Mouse (Mus musculus): ENCODE data around the gene Ubr3. TPM values are rescaled to one million over a fixed set of nuclear protein-coding genes. Genes with fewer than 3 reads are reported as not detected.

The Ubr3 gene
- total and polyA plus RNA-seq, 3 experiments: 16.0 to 35.8 (median 17.9) TPM

DNA sequence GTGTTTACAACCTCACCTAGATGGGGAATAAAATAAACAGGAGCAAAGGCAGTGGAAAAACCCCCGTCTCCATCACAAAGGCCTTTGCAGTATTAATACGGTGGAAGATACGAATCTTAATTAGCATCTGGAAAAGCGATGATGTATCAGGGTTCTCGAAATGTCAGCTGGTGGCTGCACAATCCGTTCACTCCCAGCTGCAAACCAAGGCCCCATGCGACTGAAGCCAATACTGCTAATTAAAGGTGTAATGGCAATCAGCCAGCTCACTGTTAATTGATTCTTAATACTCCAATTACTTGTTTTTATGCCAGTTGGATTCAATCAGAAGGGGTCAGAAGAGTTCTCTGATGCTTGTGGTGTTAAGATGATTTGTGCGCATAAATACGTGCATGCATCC, 156.8 kb downstream of the Ubr3 start (continued):
- TF ChIP-seq MXI1 (IDR thresholded peaks at IDR 0.05; ENCODE audit: low read depth, low read length): no peak

DNA sequence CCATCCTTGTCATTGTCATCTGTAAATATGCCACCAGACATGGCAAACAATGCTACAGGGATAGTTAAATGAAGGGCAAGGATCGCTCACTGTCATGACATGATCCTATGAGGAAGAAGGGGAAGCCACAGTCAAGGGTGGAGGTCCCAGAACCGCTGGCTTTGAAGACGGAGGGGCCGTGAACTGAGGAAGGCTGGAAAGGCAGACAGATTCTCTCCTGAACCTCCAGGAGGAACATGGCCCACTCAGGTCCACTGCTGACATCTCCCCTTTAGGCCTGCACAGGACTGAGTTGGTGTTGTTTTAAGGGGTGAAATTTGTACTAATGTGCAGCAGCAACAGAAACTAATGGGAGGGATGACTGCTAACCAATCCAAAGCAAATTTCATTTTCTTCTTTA, 161.2 kb downstream of the Ubr3 start:
- DNase-seq (ENCODE audit: extremely low read depth): no peak
- Histone ChIP-seq H3K27me3 (replicated peaks) (no peaks in the 10 kb centered on the region), H3K4me1 (ENCODE audit: control insufficient read depth in 1 of 2, insufficient read depth in 2 of 2) (peaks cover 2 to 5% of the 10 kb centered on the region in 2 experiments; a peak in 1 of 4 replicates), H3K36me3 (replicated peaks in 1 of 2; ENCODE audit: control insufficient read depth in 1 of 2, insufficient read depth in 1 of 2, low read length in 1 of 2) (no peaks in the 10 kb centered on the region), H3K4me2 (ENCODE audit: insufficient read depth, low read depth, poor library complexity, severe bottlenecking) (no peak overlapping the region), H3K79me2 (replicated peaks; ENCODE audit: control insufficient read depth, extremely low read depth, insufficient read depth, poor library complexity, severe bottlenecking) (no peaks in the 10 kb centered on the region), H3K9ac (ENCODE audit: insufficient read depth, low read depth) (no peak overlapping the region), H3K9me3 (replicated peaks; ENCODE audit: low read length) (no peaks in the 10 kb centered on the region), H3K27ac (ENCODE audit: insufficient read depth, low read depth) (no peak overlapping the region), H3K4me3 (replicated peaks in 1 of 3; ENCODE audit: low read depth in 2 of 3, low read length in 2 of 3, poor library complexity in 1 of 3) (no peak overlapping the region)
- in situ Hi-C loops (cut with MboI; ENCODE audit: low pct_ligation_motif_present, low pct_unique_long_range_greater_than_20kb, low sequenced_read_pairs) (no loop called here), dilution Hi-C loops (cut with MboI; ENCODE audit: extremely low pct_ligation_motif_present, extremely low pct_unique_long_range_greater_than_20kb, low sequenced_read_pairs) (no loop called here)
- TF ChIP-seq SIN3A (IDR thresholded peaks at IDR 0.05; ENCODE audit: low read length): no peak
- TF ChIP-seq MAZ (IDR thresholded peaks at IDR 0.05; ENCODE audit: low read depth, low read length): no peak
- TF ChIP-seq CHD2 (IDR thresholded peaks at IDR 0.05; ENCODE audit: low read length): no peak
- no peak for TF ChIP-seq KAT2A (IDR thresholded peaks at IDR 0.05; ENCODE audit: insufficient replicate concordance, low read length)

DNA sequence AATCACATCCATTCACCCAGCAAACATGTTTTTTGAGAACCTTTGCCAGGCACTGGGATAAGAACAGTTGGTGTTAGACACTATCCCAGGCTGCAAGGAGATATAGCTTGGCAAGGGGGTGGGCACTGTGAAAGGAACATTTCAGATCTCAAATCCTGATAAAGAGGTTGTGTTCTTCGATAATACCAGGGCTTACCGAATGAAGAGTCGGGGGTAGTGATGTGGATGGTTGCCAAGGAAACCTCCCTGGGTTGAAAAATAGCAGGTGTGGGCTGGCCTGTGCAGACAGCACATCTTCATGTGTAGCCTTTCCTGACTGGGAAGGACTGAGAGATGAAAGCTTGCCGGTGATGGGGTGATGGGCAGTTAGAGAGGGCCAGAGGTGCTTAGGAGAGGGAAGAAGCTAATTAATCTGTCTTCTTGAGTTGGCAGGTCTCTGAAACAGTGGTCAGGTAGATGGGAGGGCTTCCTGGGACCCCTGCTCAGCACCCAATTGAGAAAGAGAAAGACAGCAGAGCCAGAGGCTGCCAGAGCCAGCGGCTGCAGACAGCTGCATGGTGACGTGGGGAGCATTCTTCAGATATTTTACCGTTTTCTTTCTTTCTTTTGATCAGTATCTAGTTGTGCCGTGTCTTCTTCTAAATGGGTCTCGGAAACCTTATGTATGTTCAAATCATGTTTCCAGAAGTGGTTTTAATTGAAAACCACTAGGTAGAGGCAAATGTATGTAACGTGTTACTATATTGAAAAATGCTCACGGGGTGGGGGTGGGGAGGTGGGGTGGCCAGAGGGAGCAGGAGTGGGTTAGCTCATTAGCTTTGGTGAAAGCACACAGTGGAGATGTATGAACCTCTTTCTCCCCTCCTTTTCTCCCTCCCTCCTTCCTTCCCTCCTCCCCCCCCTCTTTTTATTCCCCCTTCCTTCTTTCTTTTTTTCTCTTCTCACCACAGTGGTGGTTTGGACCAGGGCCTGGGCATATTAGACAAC, 163.6 kb downstream of the Ubr3 start:
- no peak overlapping the region for H3K4me2 ChIP-seq (ENCODE audit: insufficient read depth, low read depth, poor library complexity, severe bottlenecking)
- DNase-seq (ENCODE audit: extremely low read depth): no peak
- no peaks in the 10 kb centered on the region for H3K9me3 ChIP-seq (replicated peaks; ENCODE audit: low read length)
- no peak overlapping the region for H3K27ac ChIP-seq (ENCODE audit: insufficient read depth, low read depth)
- in situ Hi-C loops (cut with MboI; ENCODE audit: low pct_ligation_motif_present, low pct_unique_long_range_greater_than_20kb, low sequenced_read_pairs) (no loop called here), dilution Hi-C loops (cut with MboI; ENCODE audit: extremely low pct_ligation_motif_present, extremely low pct_unique_long_range_greater_than_20kb, low sequenced_read_pairs) (no loop called here)
- no peaks in the 10 kb centered on the region for H3K27me3 ChIP-seq (replicated peaks)
- H3K79me2 ChIP-seq (replicated peaks; ENCODE audit: control insufficient read depth, extremely low read depth, insufficient read depth, poor library complexity, severe bottlenecking): no peaks in the 10 kb centered on the region
- TF ChIP-seq RCOR1 (conservative IDR thresholded peaks at IDR 0.05; ENCODE audit: low read depth, low read length) (no peak), ETS1 (conservative IDR thresholded peaks at IDR 0.05; ENCODE audit: low read depth, low read length) (no peak)
- H3K4me1 ChIP-seq (ENCODE audit: control insufficient read depth in 1 of 2, insufficient read depth in 2 of 2): peaks cover 2 to 5% of the 10 kb centered on the region in 2 experiments; a peak in 1 of 4 replicates
- H3K9ac ChIP-seq (ENCODE audit: insufficient read depth, low read depth): no peak overlapping the region
- H3K36me3 ChIP-seq (replicated peaks in 1 of 2; ENCODE audit: control insufficient read depth in 1 of 2, insufficient read depth in 1 of 2, low read length in 1 of 2): no peaks in the 10 kb centered on the region
- no peak overlapping the region for H3K4me3 ChIP-seq (replicated peaks in 1 of 3; ENCODE audit: low read depth in 2 of 3, low read length in 2 of 3, poor library complexity in 1 of 3)

DNA sequence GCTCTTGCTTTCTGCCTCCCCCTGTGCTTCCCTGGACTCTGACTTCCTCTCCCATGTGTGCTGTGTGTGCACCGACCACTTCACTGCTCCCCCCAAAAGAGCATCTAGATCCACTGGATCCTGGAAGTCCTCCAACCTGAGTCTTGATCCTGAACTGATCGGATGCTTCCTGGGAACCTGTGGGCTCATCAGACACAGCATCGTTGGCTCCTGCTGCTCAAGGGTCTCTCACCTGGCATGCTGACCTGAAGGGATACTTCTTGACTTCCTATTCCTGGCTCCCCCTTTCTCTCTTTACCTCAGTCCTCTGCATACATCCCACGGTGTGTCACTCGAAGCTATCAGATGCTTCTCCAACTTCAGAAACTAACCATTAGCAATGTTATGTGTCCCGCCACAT, 168.1 kb downstream of the Ubr3 start:
- no peak overlapping the region for H3K27ac ChIP-seq (ENCODE audit: insufficient read depth, low read depth)
- H3K27me3 ChIP-seq (replicated peaks): peaks cover 2% of the 10 kb centered on the region
- dilution Hi-C loops (cut with MboI; ENCODE audit: extremely low pct_ligation_motif_present, extremely low pct_unique_long_range_greater_than_20kb, low sequenced_read_pairs) (no loop called here), in situ Hi-C loops (cut with MboI; ENCODE audit: low pct_ligation_motif_present, low pct_unique_long_range_greater_than_20kb, low sequenced_read_pairs) (no loop called here)
- no peak for DNase-seq (ENCODE audit: extremely low read depth)
- TF ChIP-seq JUND (conservative IDR thresholded peaks at IDR 0.05; ENCODE audit: low read depth, low read length): no peak
- TF ChIP-seq ELF1 (IDR thresholded peaks at IDR 0.05; ENCODE audit: low read depth, low read length): no peak
- TF ChIP-seq MAZ (IDR thresholded peaks at IDR 0.05; ENCODE audit: low read depth, low read length): no peak
- TF ChIP-seq JUN (IDR thresholded peaks at IDR 0.05; ENCODE audit: insufficient read depth, low read depth, low read length): no peak
- no peak for TF ChIP-seq ZC3H11A (IDR thresholded peaks at IDR 0.05; ENCODE audit: low read depth, low read length)
- no peak for TF ChIP-seq MAFK (IDR thresholded peaks at IDR 0.05; ENCODE audit: insufficient replicate concordance, low read length)
- no peak for TF ChIP-seq MEF2A (IDR thresholded peaks at IDR 0.05; ENCODE audit: borderline replicate concordance, low read depth, low read length)
- TF ChIP-seq ZMIZ1 (IDR thresholded peaks at IDR 0.05; ENCODE audit: low read depth, low read length): no peak
- TF ChIP-seq SMC3 (IDR thresholded peaks at IDR 0.05; ENCODE audit: low read depth, low read length): no peak
- no peak for TF ChIP-seq ETS1 (conservative IDR thresholded peaks at IDR 0.05; ENCODE audit: low read depth, low read length)
- no peak overlapping the region for H3K9ac ChIP-seq (ENCODE audit: insufficient read depth, low read depth)
- no peaks in the 10 kb centered on the region for H3K79me2 ChIP-seq (replicated peaks; ENCODE audit: control insufficient read depth, extremely low read depth, insufficient read depth, poor library complexity, severe bottlenecking)
- H3K4me1 ChIP-seq (ENCODE audit: control insufficient read depth in 1 of 2, insufficient read depth in 2 of 2): peaks cover 2 to 11% of the 10 kb centered on the region in 2 experiments; a peak in 3 of 4 replicates
- no peaks in the 10 kb centered on the region for H3K36me3 ChIP-seq (replicated peaks in 1 of 2; ENCODE audit: control insufficient read depth in 1 of 2, insufficient read depth in 1 of 2, low read length in 1 of 2)
- H3K9me3 ChIP-seq (replicated peaks; ENCODE audit: low read length): no peaks in the 10 kb centered on the region
- no peak overlapping the region for H3K4me2 ChIP-seq (ENCODE audit: insufficient read depth, low read depth, poor library complexity, severe bottlenecking)
- no peak overlapping the region for H3K4me3 ChIP-seq (replicated peaks in 1 of 3; ENCODE audit: low read depth in 2 of 3, low read length in 2 of 3, poor library complexity in 1 of 3)
